9 mouse cellular contexts compared by ENCODE assay signal in the genomic region with DNA sequence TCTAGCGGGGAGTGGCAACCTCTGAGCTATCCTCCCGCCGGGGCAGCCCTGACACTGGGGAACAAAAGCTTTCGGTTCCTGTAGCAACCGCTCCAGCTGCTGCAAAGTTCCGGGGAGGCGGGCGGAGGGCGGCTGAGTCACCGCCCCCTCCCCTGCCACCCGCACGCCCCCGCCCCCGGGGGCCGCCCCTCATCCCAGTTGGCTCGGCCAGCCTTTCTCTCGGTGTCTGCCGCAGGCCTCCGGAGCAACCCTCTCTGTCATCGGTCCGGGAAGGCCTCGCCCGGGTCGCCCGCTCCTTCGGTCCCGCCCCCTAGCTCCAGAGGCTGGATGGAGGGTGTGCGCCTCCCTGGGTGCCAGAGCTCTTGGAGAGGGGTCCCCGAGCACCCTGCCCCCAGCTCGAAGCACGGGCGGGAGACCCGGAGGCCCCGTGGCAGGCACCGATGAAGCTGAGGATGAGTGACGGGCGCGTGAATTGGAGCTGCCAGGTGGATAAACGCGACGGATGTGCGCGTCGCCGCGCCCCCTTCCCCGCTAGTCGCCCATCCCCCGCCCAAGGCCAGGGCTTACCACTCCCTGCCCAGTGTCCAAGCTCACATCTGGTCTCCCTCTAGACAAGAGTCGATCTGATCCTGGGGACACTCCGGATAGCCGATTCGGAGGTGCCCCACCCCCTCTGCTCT. TPM values are rescaled to one million over a fixed set of nuclear protein-coding genes. Genes with fewer than 3 reads are reported as not detected.
DNase-seq lines count a peak whose midpoint lies in the region; ATAC-seq and TF ChIP-seq lines count a peak whose summit lies in the region.
"Had no signal": no experiment of that assay in that cellular context is flagged by ENCODE, and none has a peak within 500 bp of the region (broad histone marks: within the 10 kb centered on the region; RNA-seq: fewer than 3 reads in every experiment).

No protein-coding gene starts in this region.

- no peak for TF ChIP-seq CTCF in midbrain, postnatal 0 days (IDR thresholded peaks at IDR 0.05)

- no peaks in the 10 kb centered on the region for H3K9me3 ChIP-seq in embryonic facial prominence, embryonic 14.5 days (ENCODE audit: control insufficient read depth, low read length)
- no peaks in the 10 kb centered on the region for H3K9me3 ChIP-seq in liver, embryonic 11.5 days (ENCODE audit: control insufficient read depth, low read length)
- H3K9me3 ChIP-seq in midbrain, postnatal 0 days (ENCODE audit: low read length) = no peaks in the 10 kb centered on the region

- peak overlapping the region; percentile 48 for H3K4me3 ChIP-seq in embryonic facial prominence, embryonic 14.5 days (ENCODE audit: low read depth, low read length)
- H3K4me3 ChIP-seq in liver, embryonic 11.5 days (ENCODE audit: low read depth, low read length) = peak overlapping the region; percentile 48
- H3K4me3 ChIP-seq in midbrain, postnatal 0 days (ENCODE audit: low read depth, low read length) = peak overlapping the region; percentile 72
- H3K4me3 ChIP-seq: erythroblast, embryonic 14.5 days had no signal

- H3K27ac ChIP-seq in embryonic facial prominence, embryonic 14.5 days (replicated peaks; ENCODE audit: low read depth, low read length) = no peak overlapping the region
- no peak overlapping the region for H3K27ac ChIP-seq in liver, embryonic 11.5 days (ENCODE audit: low read depth, low read length)
- peak overlapping the region; percentile 59; the same call in 1 of the 2 replicates for H3K27ac ChIP-seq in midbrain, postnatal 0 days (ENCODE audit: low read depth, low read length)

- DNase-seq in Muller cell, postnatal 12 days (ENCODE audit: inconsistent ontology term) = peak; percentile 82
- peak; percentile 72 for DNase-seq in embryonic facial prominence, embryonic 14.5 days (ENCODE audit: low spot score)
- DNase-seq in liver, embryonic 11.5 days (ENCODE audit: low spot score) = peak; percentile 45
- peak; percentile 72 for DNase-seq in midbrain, postnatal 0 days (ENCODE audit: low spot score)
- peak; percentile 42 for DNase-seq in thymus, postnatal 25 days
- DNase-seq in cerebellum, postnatal 36 days = no peak

- 1% methylated on average over 21 of the region's 53 CpGs for WGBS in embryonic facial prominence, embryonic 14.5 days
- 1% methylated on average over 49 of the region's 53 CpGs for WGBS in liver, embryonic 11.5 days
- 2% methylated on average over 36 of the region's 53 CpGs for WGBS in midbrain, postnatal 0 days

- peak overlapping the region; percentile 63 for H3K9ac ChIP-seq in embryonic facial prominence, embryonic 14.5 days (ENCODE audit: low read depth, low read length)
- no peak overlapping the region for H3K9ac ChIP-seq in liver, embryonic 11.5 days (ENCODE audit: low read depth, low read length)
- peak overlapping the region; percentile 65 for H3K9ac ChIP-seq in midbrain, postnatal 0 days (replicated peaks; ENCODE audit: low read length, poor library complexity, severe bottlenecking)

- ATAC-seq in CD4-positive, CD25-positive, alpha-beta regulatory T cell, adult 4 months = peak; percentile 73
- ATAC-seq in embryonic facial prominence, embryonic 14.5 days (ENCODE audit: low read depth) = peak; percentile 31; the same call in 1 of the 2 replicates
- ATAC-seq in hematopoietic stem cell, adult 5-6 weeks (replicated peaks in 1 of 2; ENCODE audit: insufficient read depth in 1 of 2, low FRiP score in 2 of 2, low TSS enrichment in 1 of 2, low read depth in 1 of 2, poor library complexity in 2 of 2, severe bottlenecking in 2 of 2) = peak; percentile 31 to 57; a peak in 3 of 4 replicates
- ATAC-seq in liver, embryonic 11.5 days (replicated peaks; ENCODE audit: low FRiP score) = no peak
- peak; percentile 15; the same call in 1 of the 2 replicates for ATAC-seq in midbrain, postnatal 0 days (ENCODE audit: low FRiP score)

- H3K4me1 ChIP-seq in embryonic facial prominence, embryonic 14.5 days (ENCODE audit: control insufficient read depth, insufficient read depth, low read length) = peaks cover 38% of the 10 kb centered on the region
- H3K4me1 ChIP-seq in liver, embryonic 11.5 days (replicated peaks; ENCODE audit: control insufficient read depth, insufficient read depth, low read length) = peaks cover 3% of the 10 kb centered on the region
- H3K4me1 ChIP-seq in midbrain, postnatal 0 days (ENCODE audit: insufficient read depth, low read length) = peaks cover 26% of the 10 kb centered on the region

- peak overlapping the region; percentile 84 for H3K4me2 ChIP-seq in embryonic facial prominence, embryonic 14.5 days (ENCODE audit: low read depth, low read length)
- H3K4me2 ChIP-seq in liver, embryonic 11.5 days = peak overlapping the region; percentile 80
- H3K4me2 ChIP-seq in midbrain, postnatal 0 days (ENCODE audit: low read depth, low read length, poor library complexity, severe bottlenecking) = peak overlapping the region; percentile 96

- H3K27me3 ChIP-seq in embryonic facial prominence, embryonic 14.5 days (replicated peaks; ENCODE audit: control insufficient read depth, insufficient read depth, low read length) = peaks cover 19% of the 10 kb centered on the region
- peaks cover 78% of the 10 kb centered on the region for H3K27me3 ChIP-seq in liver, embryonic 11.5 days (replicated peaks; ENCODE audit: control insufficient read depth, insufficient read depth, low read length)
- H3K27me3 ChIP-seq in midbrain, postnatal 0 days (ENCODE audit: insufficient read depth, low read length) = no peaks in the 10 kb centered on the region

- 0 out of 2 replicates have a peak, but pooled peaks cover 10% of the 10 kb centered on the region for H3K36me3 ChIP-seq in embryonic facial prominence, embryonic 14.5 days (ENCODE audit: control insufficient read depth, insufficient read depth, low read length)
- no peaks in the 10 kb centered on the region for H3K36me3 ChIP-seq in liver, embryonic 11.5 days (ENCODE audit: control insufficient read depth, insufficient read depth, low read length)
- peaks cover 11% of the 10 kb centered on the region for H3K36me3 ChIP-seq in midbrain, postnatal 0 days (ENCODE audit: insufficient read depth, low read length)

RNA-seq across cellular contexts. Expression of gene Adgrb2, which starts 3.3 kb away (rescaled TPM):
- under 1 TPM in 1 of 2 experiments, not detected in 1; 0.34 TPM for polyA plus RNA-seq in CD4-positive, CD25-positive, alpha-beta regulatory T cell, adult 4 months (2017; shearing (Covaris generic))
- polyA plus RNA-seq in embryonic facial prominence, embryonic 14.5 days (2014; fragmentation: Nextera tagmentation; extraction: Ambion mirVana) = 4.0 and 6.7 TPM in 2 replicates
- 0.15 and 0.19 TPM in 2 replicates for total RNA-seq in hematopoietic stem cell, adult 5-6 weeks (2017)
- 1.1 and 1.3 TPM in 2 replicates for polyA plus RNA-seq in liver, embryonic 11.5 days (2014; fragmentation: Nextera tagmentation; extraction: Ambion mirVana)
- 293 and 312 TPM in 2 replicates for total RNA-seq in midbrain, postnatal 0 days (2014; rRNA removed)
- polyA plus RNA-seq in midbrain, postnatal 0 days (2015; fragmentation: Nextera tagmentation; extraction: Ambion mirVana) = 17.4 and 17.9 TPM in 2 replicates
- polyA plus RNA-seq: erythroblast, embryonic 14.5 days had no signal

RNA-seq across cellular contexts. Expression of gene Spocd1, which starts 58.9 kb away (rescaled TPM):
- polyA plus RNA-seq in CD4-positive, CD25-positive, alpha-beta regulatory T cell, adult 4 months (2017; shearing (Covaris generic)) = not detected
- polyA plus RNA-seq in embryonic facial prominence, embryonic 14.5 days (2014; fragmentation: Nextera tagmentation; extraction: Ambion mirVana) = 0.08 TPM in 1 of 2 replicates, not detected in the other
- not detected in 2 replicates for total RNA-seq in hematopoietic stem cell, adult 5-6 weeks (2017)
- polyA plus RNA-seq in liver, embryonic 11.5 days (2014; fragmentation: Nextera tagmentation; extraction: Ambion mirVana) = 0.07 and 0.17 TPM in 2 replicates
- total RNA-seq in midbrain, postnatal 0 days (2014; rRNA removed) = not detected in 2 replicates
- polyA plus RNA-seq in midbrain, postnatal 0 days (2015; fragmentation: Nextera tagmentation; extraction: Ambion mirVana) = 0.09 and 0.27 TPM in 2 replicates
- polyA plus RNA-seq: erythroblast, embryonic 14.5 days had no signal

RNA-seq across cellular contexts. Expression of gene Col16a1, which starts 59.7 kb away (rescaled TPM):
- not detected for polyA plus RNA-seq in CD4-positive, CD25-positive, alpha-beta regulatory T cell, adult 4 months (2017; shearing (Covaris generic))
- polyA plus RNA-seq in embryonic facial prominence, embryonic 14.5 days (2014; fragmentation: Nextera tagmentation; extraction: Ambion mirVana) = 180 and 188 TPM in 2 replicates
- 15.6 and 31.5 TPM in 2 replicates for total RNA-seq in hematopoietic stem cell, adult 5-6 weeks (2017)
- polyA plus RNA-seq in liver, embryonic 11.5 days (2014; fragmentation: Nextera tagmentation; extraction: Ambion mirVana) = 4.2 and 6.0 TPM in 2 replicates
- 31.1 and 43.9 TPM in 2 replicates for total RNA-seq in midbrain, postnatal 0 days (2014; rRNA removed)
- polyA plus RNA-seq in midbrain, postnatal 0 days (2015; fragmentation: Nextera tagmentation; extraction: Ambion mirVana) = 12.5 and 13.8 TPM in 2 replicates
- polyA plus RNA-seq: erythroblast, embryonic 14.5 days had no signal

Comparison
In these comparisons a context has a peak if more than half of its experiments do, and no peak if none do; other contexts are left out.
1. DNase-seq: peak in Muller cell, postnatal 12 days (single experiment), embryonic facial prominence, embryonic 14.5 days (single experiment), liver, embryonic 11.5 days (single experiment), midbrain, postnatal 0 days (single experiment) and thymus, postnatal 25 days (single experiment); none in cerebellum, postnatal 36 days (0 of 2).
2. RNA of gene Col16a1, which starts 59.7 kb away (polyA plus RNA-seq): 180 to 188 TPM in embryonic facial prominence, embryonic 14.5 days; 12.5 to 13.8 TPM in midbrain, postnatal 0 days, 4.2 to 6.0 TPM in liver, embryonic 11.5 days and not detected in CD4-positive, CD25-positive, alpha-beta regulatory T cell, adult 4 months; every median in the first group is over 10 times any median in the second.
3. Peak in every context shown above with its lines, with median percentiles within 50 percentile points of each other: H3K4me2 ChIP-seq and H3K4me3 ChIP-seq.